Mouse (Mus musculus) T-cell, adult 2 months (primary cell): ENCODE measurements around the gene Cdkn1c.

ENCODE experiments used
- DNase-seq: peaks from one replicate; pipeline ENCODE4 v3.0.0; 2022; ENCODE audit warnings: low spot score

Gene Cdkn1c

DNA sequence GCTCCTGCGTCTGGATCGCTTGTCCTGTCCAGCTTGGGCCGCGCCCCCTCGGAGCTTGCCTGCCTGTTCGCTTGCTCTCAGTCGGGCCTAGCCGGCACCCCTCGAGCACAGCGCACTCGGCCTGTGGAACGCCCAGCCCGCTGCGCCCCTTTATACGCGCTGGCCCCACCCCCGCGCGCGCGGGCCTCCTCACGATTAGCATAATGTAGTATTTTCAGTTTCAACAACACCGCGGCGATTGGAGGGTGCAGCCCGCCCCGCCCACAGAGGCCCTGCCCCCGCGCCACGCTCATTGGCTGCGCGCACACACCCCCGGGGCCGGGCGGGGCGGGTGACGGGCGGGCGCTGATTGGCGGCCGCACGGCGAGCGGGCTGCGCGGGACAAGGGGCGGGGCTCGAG is at the start of gene Cdkn1c:
Gene Cdkn1c, minus strand, starts transcription at position 177 of the 400 bp plus-strand sequence.
- DNase-seq = peak; percentile 84

DNA sequence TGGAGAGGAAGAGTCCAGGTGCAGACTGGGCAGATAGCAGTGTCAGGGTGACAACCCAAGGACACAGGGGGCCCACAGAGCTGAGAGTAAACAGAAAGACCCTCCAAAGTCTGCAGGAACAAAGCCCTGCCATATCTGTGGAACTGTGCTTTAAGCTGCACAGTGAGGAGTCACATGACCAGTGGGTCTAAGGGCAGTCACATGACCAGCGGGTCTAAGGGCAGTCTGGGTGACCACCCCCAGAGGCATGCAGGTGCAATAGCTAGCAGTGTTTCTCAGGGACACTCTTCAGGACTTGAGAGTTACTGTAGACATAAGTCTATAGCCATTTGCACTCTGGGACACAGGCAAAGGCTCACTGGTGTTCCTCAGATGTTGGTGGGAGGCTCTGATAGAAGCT is 48.7 kb upstream of the Cdkn1c start:
- DNase-seq = no peak

GRCm38 (mm10) chr7:143506675-143507074 is 45.8 kb upstream of the Cdkn1c start:
- peak; percentile 51 for DNase-seq

- DNase-seq = no peak
These were observed 45.4 kb upstream of the Cdkn1c start for GRCm38 (mm10) chr7:143506271-143506670.

DNA sequence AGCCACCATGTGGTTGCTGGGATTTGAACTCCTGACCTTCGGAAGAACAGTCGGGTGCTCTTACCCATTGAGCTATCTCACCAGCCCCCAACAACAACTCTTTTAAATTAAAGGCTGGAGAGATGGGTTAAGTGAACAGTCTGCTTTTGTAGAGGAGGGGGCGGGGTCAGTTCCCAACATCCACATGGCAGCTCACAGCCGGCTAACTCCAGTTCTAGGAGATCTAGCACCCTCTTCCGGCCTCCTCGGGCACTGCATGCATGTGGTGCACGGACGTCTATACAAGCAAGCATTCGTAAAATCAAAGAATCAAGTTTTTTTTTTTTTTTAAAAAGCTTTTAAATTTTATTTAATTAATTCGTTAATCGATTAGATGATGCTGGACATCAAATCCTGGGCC is 45.0 kb upstream of the Cdkn1c start:
- peak; percentile 72 for DNase-seq

GRCm38 (mm10) chr7:143505411-143505810 is 44.6 kb upstream of the Cdkn1c start:
- DNase-seq = no peak

DNA sequence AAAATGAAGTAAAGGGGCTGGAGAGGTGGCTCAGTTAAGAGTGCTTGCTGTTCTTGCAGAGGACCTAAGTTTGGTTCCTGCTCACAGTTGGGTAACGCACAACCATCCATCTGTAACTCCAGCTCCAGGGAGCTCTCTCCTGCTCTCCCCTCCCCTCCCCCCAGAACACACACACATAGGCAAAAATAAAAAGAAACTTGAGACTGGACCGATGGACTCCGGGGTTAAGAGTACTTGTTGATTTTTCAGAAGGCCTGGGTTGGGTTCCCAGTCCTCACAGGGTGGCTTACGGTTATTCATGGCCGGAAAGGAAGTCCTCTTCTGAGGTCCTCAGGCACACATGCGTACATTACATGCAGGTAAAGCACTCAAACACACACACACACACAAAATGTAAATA is 43.1 kb upstream of the Cdkn1c start:
- DNase-seq = no peak

DNA sequence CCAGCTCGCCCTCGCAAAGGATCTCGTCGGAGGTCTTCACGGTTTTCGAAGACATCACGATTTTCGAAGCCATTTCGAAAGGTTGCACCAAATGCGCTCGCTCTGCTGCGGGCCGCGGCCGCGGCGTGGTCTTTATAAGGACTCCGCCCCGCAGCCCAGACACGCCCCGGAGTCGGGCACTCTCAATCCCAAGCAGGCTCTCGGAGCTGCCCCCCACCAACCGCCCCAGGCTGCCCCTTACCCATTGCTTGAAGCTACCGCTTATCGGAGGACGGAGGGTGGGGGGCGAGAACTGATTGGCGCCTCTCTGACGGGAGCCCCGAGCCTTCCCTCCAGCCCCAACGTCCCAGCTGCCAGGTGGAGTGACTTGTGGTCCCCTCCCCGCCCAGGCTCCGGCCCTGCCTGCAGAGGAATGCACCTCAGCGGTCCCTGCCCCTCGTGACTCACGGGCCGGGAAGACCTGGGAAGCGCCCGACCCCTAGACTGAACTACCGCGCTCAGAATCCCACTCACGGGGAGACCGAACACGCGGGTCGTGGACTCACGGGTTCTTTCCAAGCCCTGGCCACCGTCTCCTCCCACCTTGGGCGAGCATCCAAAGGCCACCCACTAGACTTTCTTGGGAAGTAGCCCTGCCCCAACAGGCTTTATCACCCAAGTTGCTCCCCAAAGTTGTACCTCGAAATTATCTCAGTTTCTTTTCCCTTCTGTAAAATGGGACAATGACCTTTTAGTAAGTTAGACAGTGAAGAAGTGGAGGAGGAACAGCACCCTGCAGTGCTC is 41.8 kb upstream of the Cdkn1c start, which contains the start of gene Phlda2:
Gene Phlda2, minus strand, starts transcription at position 733 of the 783 bp plus-strand sequence.
- no peak for DNase-seq

DNA sequence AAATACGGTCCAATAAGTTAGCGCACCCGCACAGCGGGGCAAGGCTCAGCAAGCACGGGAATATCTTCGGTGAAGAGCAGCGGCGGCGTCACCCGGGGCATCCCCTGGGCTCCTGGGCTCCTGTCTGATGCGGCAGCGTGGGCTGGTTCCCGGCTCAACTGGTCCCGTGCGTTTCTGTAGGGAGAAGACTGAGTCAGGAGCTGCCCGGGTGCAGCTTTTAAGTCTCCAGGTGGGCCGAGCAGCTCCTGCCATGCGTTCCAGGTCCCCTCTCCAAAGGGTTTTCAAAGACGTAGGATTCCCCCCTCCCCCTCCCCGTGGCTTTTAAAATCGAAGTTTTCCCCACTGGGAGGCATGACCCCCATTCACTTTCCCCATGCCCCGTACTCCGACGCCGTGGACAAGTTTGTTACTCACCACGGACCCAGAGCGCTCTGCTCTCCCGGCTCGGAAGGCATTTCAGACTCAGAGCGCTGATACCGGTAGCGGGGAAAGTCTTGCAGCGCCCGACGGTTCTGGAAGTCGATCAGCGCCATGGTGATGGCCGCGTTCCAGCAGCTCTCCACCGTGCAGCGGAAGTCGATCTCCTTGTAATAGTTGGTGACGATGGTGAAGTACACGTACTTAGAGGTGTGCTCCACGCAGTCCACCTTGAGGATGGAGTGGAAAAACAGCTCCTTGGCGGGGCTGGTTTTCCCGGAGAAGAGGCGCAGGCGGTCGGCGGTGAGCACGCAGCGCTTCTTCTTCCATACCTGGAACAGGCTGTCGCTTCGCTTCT is 41.0 kb upstream of the Cdkn1c start:
- DNase-seq = peak; percentile 49

GRCm38 (mm10) chr7:143500912-143501311 is 40.1 kb upstream of the Cdkn1c start:
- no peak for DNase-seq

- DNase-seq = no peak
These were observed 37.7 kb upstream of the Cdkn1c start for GRCm38 (mm10) chr7:143498584-143498983.

DNA sequence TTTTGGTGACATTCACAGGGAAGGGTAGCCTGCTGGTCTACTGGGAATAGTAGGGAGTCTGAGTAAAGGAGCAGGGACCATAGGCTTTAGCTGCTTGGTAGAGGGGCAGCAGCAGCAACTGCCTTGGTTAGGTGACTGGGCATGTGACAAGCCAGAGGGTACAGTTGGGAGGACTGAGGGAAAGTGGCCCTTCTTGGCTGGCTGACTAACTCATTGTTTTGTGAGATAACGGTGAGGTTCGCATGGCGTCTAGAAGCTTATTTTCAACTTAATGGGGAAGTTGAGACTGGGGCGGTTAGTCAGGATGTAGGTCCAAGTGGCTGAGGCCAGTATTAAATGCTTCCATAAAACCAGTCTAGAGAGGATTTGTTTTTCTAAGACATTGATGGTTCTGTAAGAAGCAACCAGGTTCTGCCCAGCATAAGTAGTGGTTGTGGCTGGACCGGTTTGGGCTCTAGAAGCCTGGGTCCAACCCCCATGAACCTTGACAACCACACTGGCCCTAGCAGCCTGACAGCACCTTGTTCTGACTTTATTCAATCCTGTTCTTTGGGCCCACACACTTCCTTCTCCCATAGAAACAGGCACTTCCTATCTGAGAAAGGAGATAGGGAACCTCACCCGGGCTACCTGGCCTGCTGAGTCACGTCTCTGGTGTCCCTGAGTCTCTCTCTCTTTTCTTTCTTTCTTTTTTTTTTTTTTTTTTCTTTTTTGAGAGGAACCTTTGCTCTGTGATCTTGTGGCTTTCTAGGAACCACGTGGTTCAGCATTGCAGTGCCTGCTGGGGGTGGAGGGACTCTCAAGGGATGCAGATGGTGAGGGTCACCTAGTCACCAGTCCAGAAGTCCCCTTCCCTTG is 34.5 kb upstream of the Cdkn1c start:
- DNase-seq = no peak

DNA sequence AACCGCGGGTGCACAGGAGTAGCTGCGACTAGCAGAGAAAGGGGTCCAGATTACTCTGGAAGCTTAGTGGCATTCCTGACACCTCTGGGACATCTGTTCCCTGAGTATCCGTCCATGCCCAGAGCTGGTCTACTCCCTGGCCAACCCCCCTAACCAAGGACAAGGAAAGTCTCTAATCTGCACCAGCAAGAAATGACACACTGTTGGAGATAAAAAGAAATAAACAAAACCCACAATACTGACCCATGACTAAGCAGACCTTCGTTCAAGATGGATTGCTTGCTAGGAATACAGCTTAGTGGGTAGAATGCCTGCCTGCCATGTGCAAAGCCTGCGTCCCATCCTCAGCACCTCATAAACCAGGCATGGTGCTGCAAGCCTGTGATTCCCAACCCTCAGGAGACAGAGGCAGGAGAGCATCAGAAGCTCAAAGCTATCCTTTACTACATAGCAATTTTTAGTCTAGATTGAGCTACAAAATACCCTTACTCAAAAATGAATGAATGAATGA is 32.8 kb upstream of the Cdkn1c start:
- no peak for DNase-seq

DNA sequence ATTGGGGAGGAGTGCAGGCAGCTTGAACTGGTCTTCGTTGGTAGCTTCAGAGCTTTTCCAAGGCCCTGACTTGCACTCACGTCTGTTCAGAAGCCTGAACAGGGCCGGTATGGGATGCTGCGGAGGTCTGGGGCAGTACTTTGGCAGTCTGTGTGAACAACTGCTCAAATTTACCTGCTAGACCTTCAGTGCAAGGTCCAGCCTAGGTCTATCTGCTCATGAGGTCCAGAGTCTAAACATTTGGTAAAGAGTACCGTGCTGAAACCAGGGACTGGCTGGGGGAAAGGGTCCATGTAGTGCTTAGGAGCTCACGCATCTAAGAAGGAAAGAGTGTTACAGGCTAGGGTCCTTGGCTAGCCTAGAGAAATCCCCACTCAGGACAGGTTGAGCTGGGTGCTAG is 28.9 kb upstream of the Cdkn1c start:
- no peak for DNase-seq

DNA sequence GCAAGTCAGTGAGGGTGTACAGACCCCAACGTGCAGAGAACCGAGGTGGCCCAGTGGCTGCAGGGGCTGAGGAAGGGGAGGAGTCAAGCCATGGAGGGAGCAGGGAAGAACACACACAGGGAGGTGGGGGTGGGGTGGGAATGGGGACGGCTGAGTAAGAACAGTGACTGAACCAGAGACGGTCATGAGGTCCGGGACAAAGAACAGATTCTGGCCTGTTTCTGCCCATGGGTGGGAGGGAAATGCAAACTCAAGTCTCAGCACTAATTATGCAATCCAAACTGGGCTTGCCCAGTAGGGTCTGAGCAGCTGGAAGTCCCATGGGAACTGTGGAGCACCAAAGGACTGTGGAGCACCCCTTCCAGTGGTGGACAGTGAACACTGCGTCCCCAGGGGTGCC is 21.7 kb upstream of the Cdkn1c start:
- no peak for DNase-seq

- no peak for DNase-seq
These were observed 21.0 kb upstream of the Cdkn1c start for GRCm38 (mm10) chr7:143481806-143482387.

DNA sequence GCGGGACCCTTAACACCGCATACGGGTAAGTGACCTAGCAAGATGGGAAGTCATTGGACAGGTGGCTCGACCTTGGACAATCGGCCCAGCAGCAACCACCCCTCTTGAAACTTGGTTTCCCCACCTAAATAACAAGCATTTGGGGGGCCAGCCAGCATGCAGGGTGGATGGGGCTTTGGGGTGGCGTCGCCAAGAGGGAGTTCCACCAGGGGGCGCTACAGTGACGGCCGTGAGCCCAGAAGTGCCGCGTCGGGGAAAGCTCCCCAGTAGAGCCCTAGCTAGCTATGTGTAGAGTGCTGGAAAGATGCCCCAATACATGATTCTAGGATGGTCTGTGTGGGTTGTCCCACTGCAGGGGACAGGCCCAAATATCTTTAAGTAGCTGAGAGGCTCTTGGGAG is 19.6 kb upstream of the Cdkn1c start:
- DNase-seq = peak; percentile 47

DNA sequence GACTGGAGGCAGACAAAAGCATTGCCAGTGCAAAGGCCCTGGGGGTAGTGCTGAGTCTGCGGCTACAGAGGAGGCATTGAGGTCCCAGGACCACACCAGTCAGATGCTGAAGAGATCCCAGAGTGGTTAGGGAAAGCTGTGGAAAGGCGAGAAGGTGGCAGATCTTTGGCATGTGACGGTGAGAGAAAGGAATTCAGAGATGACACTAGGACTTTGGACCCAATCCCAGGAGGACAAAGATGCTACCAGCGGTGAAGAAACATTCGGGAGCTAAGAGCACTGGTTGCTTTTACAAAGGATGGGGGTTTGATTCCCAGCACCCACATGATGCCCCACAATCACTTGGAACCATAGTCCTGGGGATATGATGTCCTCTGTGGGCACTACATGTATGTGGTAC is 16.9 kb upstream of the Cdkn1c start:
- no peak for DNase-seq

GRCm38 (mm10) chr7:143476702-143477335 is 16.0 kb upstream of the Cdkn1c start:
- no peak for DNase-seq

DNA sequence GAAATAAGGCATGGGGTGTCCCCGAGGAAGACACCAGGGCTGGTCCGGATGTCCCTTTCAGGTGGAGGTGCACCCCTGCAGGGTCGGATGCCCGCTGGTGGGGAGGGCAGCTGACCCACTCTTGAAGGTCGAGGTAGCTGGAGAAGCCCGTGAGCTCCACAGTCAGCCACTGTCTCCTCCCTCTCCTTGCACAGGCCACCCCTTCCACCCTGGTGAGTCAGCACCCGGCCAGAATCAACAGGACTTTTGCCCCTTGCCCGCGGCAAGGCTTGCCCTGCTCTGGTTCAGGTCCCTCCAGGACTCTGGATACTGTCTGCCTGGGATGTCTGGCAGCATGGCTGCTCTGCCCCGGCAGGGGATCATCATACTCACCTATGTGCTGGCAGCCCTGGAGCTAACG is 15.0 kb upstream of the Cdkn1c start:
- no peak for DNase-seq

DNA sequence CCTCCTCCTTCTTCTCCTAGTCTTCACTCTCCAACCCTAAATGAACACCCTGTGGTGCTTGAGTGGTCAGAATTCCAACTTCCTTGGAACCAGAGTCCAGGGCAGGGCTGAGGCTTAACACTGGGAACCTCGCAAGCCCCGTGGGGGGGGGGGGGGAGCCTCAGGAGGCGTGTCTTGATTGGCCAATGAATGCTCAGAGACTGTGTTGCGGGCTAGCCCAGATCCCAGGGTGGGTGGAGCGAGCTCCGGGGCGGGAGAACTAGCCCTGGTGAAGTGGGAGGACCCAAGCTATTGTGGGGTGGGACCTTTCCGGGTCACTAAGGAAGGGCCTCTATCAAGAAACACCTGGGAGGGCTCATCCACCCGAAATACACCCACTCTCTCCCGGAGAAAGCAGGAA is 14.0 kb upstream of the Cdkn1c start:
- no peak for DNase-seq
